9 mouse cellular contexts compared by ENCODE assay signal in genomic region chr13:52904175-52904574, GRCm38 (mm10). TPM values are rescaled to one million over a fixed set of nuclear protein-coding genes. Genes with fewer than 3 reads are reported as not detected.
DNase-seq lines count a peak whose midpoint lies in the region; ATAC-seq and TF ChIP-seq lines count a peak whose summit lies in the region.
"Had no signal": no experiment of that assay in that cellular context is flagged by ENCODE, and none has a peak within 500 bp of the region (broad histone marks: within the 10 kb centered on the region; RNA-seq: fewer than 3 reads in every experiment).

No protein-coding gene starts in this region.

- peaks cover 26% of the 10 kb centered on the region for H3K4me1 ChIP-seq in heart, embryonic 13.5 days
- peaks cover 38% of the 10 kb centered on the region for H3K4me1 ChIP-seq in midbrain, embryonic 13.5 days (replicated peaks)
- peaks cover 9% of the 10 kb centered on the region for H3K4me1 ChIP-seq in midbrain, embryonic 15.5 days
- peaks cover 52% of the 10 kb centered on the region for H3K4me1 ChIP-seq in limb, embryonic 10.5 days

- no peak overlapping the region for H3K4me3 ChIP-seq in heart, embryonic 13.5 days
- H3K4me3 ChIP-seq in midbrain, embryonic 13.5 days (replicated peaks): no peak overlapping the region
- no peak overlapping the region for H3K4me3 ChIP-seq in midbrain, embryonic 15.5 days
- H3K4me3 ChIP-seq in limb, embryonic 10.5 days: no peak overlapping the region
- no peak overlapping the region for H3K4me3 ChIP-seq in layer of hippocampus, adult 2 months

- no peak for ATAC-seq in heart, embryonic 13.5 days (ENCODE audit: extremely low read depth, insufficient number of reproducible peaks, low FRiP score, low TSS enrichment)
- no peak; the same call in 1 of the 2 replicates for ATAC-seq in midbrain, embryonic 13.5 days
- ATAC-seq in midbrain, embryonic 15.5 days (replicated peaks): no peak

- no peak for DNase-seq in heart, adult 8-10 months (ENCODE audit: low spot score)
- no peak for DNase-seq in limb, embryonic 10.5 days (ENCODE audit: low spot score)
- DNase-seq in thymus, adult 18-20 months: no peak
- no peak for DNase-seq in layer of hippocampus, adult 2 months (ENCODE audit: low spot score in 2 of 2)
- DNase-seq in right cerebral cortex, postnatal 25 days: no peak
- DNase-seq: cerebellum, adult 9-10 months had no signal

- TF ChIP-seq CTCF in layer of hippocampus, adult 2 months (conservative IDR thresholded peaks at IDR 0.05): no peak

- no peaks in the 10 kb centered on the region for H3K27me3 ChIP-seq in heart, embryonic 13.5 days (replicated peaks)
- no peaks in the 10 kb centered on the region for H3K27me3 ChIP-seq in midbrain, embryonic 13.5 days
- H3K27me3 ChIP-seq in midbrain, embryonic 15.5 days (replicated peaks): no peaks in the 10 kb centered on the region
- no peaks in the 10 kb centered on the region for H3K27me3 ChIP-seq in limb, embryonic 10.5 days (ENCODE audit: low read depth, poor library complexity, severe bottlenecking)

- WGBS in heart, embryonic 13.5 days: 14% methylated on average over 6 of the region's 6 CpGs
- 51% methylated on average over 6 of the region's 6 CpGs for WGBS in midbrain, embryonic 13.5 days
- 41% methylated on average over 6 of the region's 6 CpGs for WGBS in midbrain, embryonic 15.5 days
- WGBS in limb, embryonic 10.5 days: 34% methylated on average over 6 of the region's 6 CpGs

- peak overlapping the region; percentile 49 for H3K4me2 ChIP-seq in heart, embryonic 13.5 days
- H3K4me2 ChIP-seq in midbrain, embryonic 13.5 days (replicated peaks): no peak overlapping the region
- no peak overlapping the region for H3K4me2 ChIP-seq in midbrain, embryonic 15.5 days

- H3K27ac ChIP-seq in heart, embryonic 13.5 days (replicated peaks): peak overlapping the region; percentile 71
- H3K27ac ChIP-seq in midbrain, embryonic 13.5 days: peak overlapping the region; percentile 1; the same call in 1 of the 2 replicates
- H3K27ac ChIP-seq in midbrain, embryonic 15.5 days: no peak overlapping the region
- peak overlapping the region; percentile 78 for H3K27ac ChIP-seq in limb, embryonic 10.5 days
- H3K27ac ChIP-seq in layer of hippocampus, adult 2 months: no peak overlapping the region

- H3K9me3 ChIP-seq in heart, embryonic 13.5 days: no peaks in the 10 kb centered on the region; the same call in 1 of the 2 replicates
- no peaks in the 10 kb centered on the region for H3K9me3 ChIP-seq in midbrain, embryonic 13.5 days
- H3K9me3 ChIP-seq in midbrain, embryonic 15.5 days: no peaks in the 10 kb centered on the region
- H3K9me3 ChIP-seq in limb, embryonic 10.5 days (replicated peaks): no peaks in the 10 kb centered on the region

- H3K36me3 ChIP-seq in heart, embryonic 13.5 days: peaks cover 34% of the 10 kb centered on the region
- H3K36me3 ChIP-seq in midbrain, embryonic 13.5 days: peaks cover 26% of the 10 kb centered on the region
- H3K36me3 ChIP-seq in midbrain, embryonic 15.5 days (replicated peaks): peaks cover 5% of the 10 kb centered on the region; the same call in 1 of the 2 replicates
- H3K36me3 ChIP-seq in limb, embryonic 10.5 days: peaks cover 33% of the 10 kb centered on the region

- peak overlapping the region; percentile 70; the same call in 1 of the 2 replicates for H3K9ac ChIP-seq in heart, embryonic 13.5 days
- H3K9ac ChIP-seq in midbrain, embryonic 13.5 days (replicated peaks): no peak overlapping the region
- no peak overlapping the region for H3K9ac ChIP-seq in midbrain, embryonic 15.5 days

RNA-seq across cellular contexts. Expression of gene Auh, which starts 25.3 kb away (rescaled TPM):
- polyA plus RNA-seq in heart, embryonic 13.5 days (2015; fragmentation: Nextera tagmentation; extraction: Ambion mirVana): 49.1 and 57.4 TPM in 2 replicates
- total RNA-seq in heart, adult 8-10 months (2022): 100 to 1,000 TPM; 149 to 181 (median 160) TPM
- polyA plus RNA-seq in midbrain, embryonic 13.5 days (2015; fragmentation: Nextera tagmentation; extraction: Ambion mirVana): 57.1 and 58.4 TPM in 2 replicates
- polyA plus RNA-seq in midbrain, embryonic 15.5 days (2015; fragmentation: Nextera tagmentation; extraction: Ambion mirVana): 59.2 and 61.5 TPM in 2 replicates
- 34.2 and 35.0 TPM in 2 replicates for polyA plus RNA-seq in limb, embryonic 10.5 days (2016; fragmentation: Nextera tagmentation; extraction: Ambion mirVana)
- 100 to 1,000 TPM; 107 to 121 TPM for total RNA-seq in layer of hippocampus, adult 2 months (2021)

Comparison
In these comparisons a context has a peak if more than half of its experiments do, and no peak if none do; other contexts are left out.
1. H3K27ac ChIP-seq: peak in heart, embryonic 13.5 days (single experiment), midbrain, embryonic 13.5 days (single experiment) and limb, embryonic 10.5 days (single experiment); none in midbrain, embryonic 15.5 days (single experiment) and layer of hippocampus, adult 2 months (single experiment).